Mouse (Mus musculus) stomach, postnatal 0 days (tissue): Measurements from ENCODE around the gene Rdh11. TPM values are rescaled to one million over a fixed set of nuclear protein-coding genes. Genes with fewer than 3 reads are reported as not detected.

Experiments
- ATAC-seq: fragments of 200-750 bp; cut with Nextera tagmentation; 2 replicates; pipeline ENCODE4 v1.8.0; 2017; ENCODE audit not compliant: low FRiP score, low TSS enrichment
- DNase-seq: peaks from one replicate; pipeline ENCODE4 v3.0.0-alpha.2; 2016; ENCODE audit warnings: low spot score
- H3K27ac ChIP-seq: fragments of 300-500 bp; sonication (generic); replicated peaks from 2 replicates; pipeline ENCODE4 v1.5.1; 2014; ENCODE audit warnings: mild to moderate bottlenecking, control low read depth
- H3K27me3 ChIP-seq: fragments of 300-500 bp; sonication (generic); 2 replicates; pipeline ENCODE4 v1.6.1; 2014; ENCODE audit warnings: low read length; ENCODE audit not compliant: control insufficient read depth, insufficient read depth
- H3K36me3 ChIP-seq: fragments of 300-500 bp; sonication (generic); 2 replicates; pipeline ENCODE4 v1.6.1; 2014; ENCODE audit warnings: low read length, mixed read lengths; ENCODE audit not compliant: control insufficient read depth, insufficient read depth
- H3K4me1 ChIP-seq: fragments of 300-500 bp; sonication (generic); replicated peaks from 2 replicates; pipeline ENCODE4 v1.6.1; 2014; ENCODE audit warnings: antibody characterized with exemption; ENCODE audit not compliant: control insufficient read depth, insufficient read depth
- H3K4me2 ChIP-seq: fragments of 300-500 bp; sonication (generic); replicated peaks from 2 replicates; pipeline ENCODE4 v1.6.1; 2014; ENCODE audit warnings: low read depth, mild to moderate bottlenecking, control low read depth, moderate library complexity
- H3K4me3 ChIP-seq: fragments of 300-500 bp; sonication (generic); 2 replicates; pipeline ENCODE4 v1.5.1; 2014; ENCODE audit warnings: low read depth, low read length, control low read depth
- H3K9ac ChIP-seq: fragments of 300-500 bp; sonication (generic); 2 replicates; pipeline ENCODE4 v1.6.1; 2014; ENCODE audit warnings: mild to moderate bottlenecking, low read length, control low read depth, mixed read lengths
- H3K9me3 ChIP-seq: fragments of 300-500 bp; sonication (generic); 2 replicates; pipeline ENCODE4 v1.6.1; 2016; ENCODE audit warnings: low read length; ENCODE audit not compliant: control insufficient read depth
- CTCF ChIP-seq: IDR thresholded peaks from 2 replicates; pipeline ENCODE4 v1.5.1; 2016; ENCODE audit warnings: antibody characterized with exemption, low read depth, mild to moderate bottlenecking, moderate library complexity
- EP300 ChIP-seq: optimal IDR thresholded peaks from 2 replicates; pipeline ENCODE3; 2016; ENCODE audit warnings: antibody characterized with exemption
- WGBS: fragments of 180-500 bp; shearing (Covaris S2); extraction: QIAGEN DNeasy Blood & Tissue Kit; methylation state at CpG from one replicate; pipeline ENCODE4 v1.1.7; 2014; 5-methylcytosine and 5-hydroxymethylcytosine counted together
- polyA plus RNA-seq: library from polyadenylated mRNA; unstranded; fragments of >200 nt; fragmentation: Nextera tagmentation; extraction: Ambion mirVana; gene quantifications from 2 replicates; pipeline ENCODE4 v1.2.1, GENCODE M21; 2015

Rdh11 gene
- polyA plus RNA-seq, 1 experiment from 2014 or later: 17.1 TPM

- Histone ChIP-seq H3K4me2 (no peak overlapping the region), H3K4me3 (no peak overlapping the region), H3K36me3 (peaks cover 18% of the 10 kb centered on the region), H3K9ac (no peak overlapping the region), H3K9me3 (no peaks in the 10 kb centered on the region), H3K4me1 (no peaks in the 10 kb centered on the region), H3K27ac (no peak overlapping the region), H3K27me3 (no peaks in the 10 kb centered on the region)
- ATAC-seq (no peak), DNase-seq (no peak)
- 91% methylated on average over 3 of the region's 3 CpGs for WGBS
- TF ChIP-seq CTCF (no peak), EP300 (no peak)
Measured at GRCm38 (mm10) chr12:79162876-79163275, 29.2 kb downstream of the Rdh11 start.

- ATAC-seq (no peak), DNase-seq (no peak)
- no peak overlapping the region for H3K9ac ChIP-seq
- H3K27me3 ChIP-seq: no peaks in the 10 kb centered on the region
- no peak overlapping the region for H3K4me2 ChIP-seq
- H3K4me1 ChIP-seq: no peaks in the 10 kb centered on the region
- no peaks in the 10 kb centered on the region for H3K36me3 ChIP-seq
- TF ChIP-seq CTCF: no peak
- no peak for TF ChIP-seq EP300
- H3K27ac ChIP-seq: no peak overlapping the region
- H3K4me3 ChIP-seq: no peak overlapping the region
- no peaks in the 10 kb centered on the region for H3K9me3 ChIP-seq
- 80% methylated on average over 6 of the region's 6 CpGs for WGBS
Measured at GRCm38 (mm10) chr12:79149653-79150052, 42.4 kb downstream of the Rdh11 start.

- no peak overlapping the region for H3K4me2 ChIP-seq
- H3K27me3 ChIP-seq: no peaks in the 10 kb centered on the region
- no peak for TF ChIP-seq CTCF
- no peak for TF ChIP-seq EP300
- H3K4me1 ChIP-seq: no peaks in the 10 kb centered on the region
- no peak overlapping the region for H3K9ac ChIP-seq
- ATAC-seq: no peak
- H3K9me3 ChIP-seq: no peaks in the 10 kb centered on the region
- no peak for DNase-seq
- H3K36me3 ChIP-seq: no peaks in the 10 kb centered on the region
- no peak overlapping the region for H3K4me3 ChIP-seq
- H3K27ac ChIP-seq: no peak overlapping the region
Measured at GRCm38 (mm10) chr12:79141384-79141783, 50.7 kb downstream of the Rdh11 start.

GRCm38 (mm10) chr12:79140811-79141210, 51.3 kb downstream of the Rdh11 start:
- Histone ChIP-seq H3K4me1 (no peaks in the 10 kb centered on the region), H3K4me3 (no peak overlapping the region), H3K9me3 (no peaks in the 10 kb centered on the region), H3K9ac (no peak overlapping the region), H3K27ac (no peak overlapping the region), H3K27me3 (no peaks in the 10 kb centered on the region), H3K4me2 (no peak overlapping the region), H3K36me3 (no peaks in the 10 kb centered on the region)
- TF ChIP-seq EP300 (no peak), CTCF (no peak)
- ATAC-seq (no peak), DNase-seq (no peak)
- WGBS: 78% methylated on average over 2 of the region's 2 CpGs

- DNase-seq: peak; percentile 32
- ATAC-seq: peak; percentile 60; the same call in 1 of the 2 replicates
- Histone ChIP-seq H3K4me3 (no peak overlapping the region), H3K4me1 (no peaks in the 10 kb centered on the region), H3K27me3 (no peaks in the 10 kb centered on the region), H3K36me3 (no peaks in the 10 kb centered on the region), H3K9me3 (no peaks in the 10 kb centered on the region), H3K9ac (no peak overlapping the region), H3K27ac (no peak overlapping the region), H3K4me2 (no peak overlapping the region)
- no peak for TF ChIP-seq EP300
- no peak for TF ChIP-seq CTCF
- 19% methylated on average over 1 of the region's 1 CpGs for WGBS
Measured at GRCm38 (mm10) chr12:79139417-79139816, 52.7 kb downstream of the Rdh11 start.

- Histone ChIP-seq H3K9me3 (no peaks in the 10 kb centered on the region), H3K9ac (no peak overlapping the region), H3K36me3 (no peaks in the 10 kb centered on the region), H3K27me3 (no peaks in the 10 kb centered on the region), H3K27ac (no peak overlapping the region), H3K4me3 (no peak overlapping the region), H3K4me2 (no peak overlapping the region), H3K4me1 (no peaks in the 10 kb centered on the region)
- ATAC-seq (peak; percentile 71; the same call in 1 of the 2 replicates), DNase-seq (no peak)
- TF ChIP-seq EP300 (no peak), CTCF (no peak)
Measured at GRCm38 (mm10) chr12:79138999-79139398, 53.1 kb downstream of the Rdh11 start.
